Mouse (Mus musculus): ENCODE data around the gene Slc4a1.

DNA sequence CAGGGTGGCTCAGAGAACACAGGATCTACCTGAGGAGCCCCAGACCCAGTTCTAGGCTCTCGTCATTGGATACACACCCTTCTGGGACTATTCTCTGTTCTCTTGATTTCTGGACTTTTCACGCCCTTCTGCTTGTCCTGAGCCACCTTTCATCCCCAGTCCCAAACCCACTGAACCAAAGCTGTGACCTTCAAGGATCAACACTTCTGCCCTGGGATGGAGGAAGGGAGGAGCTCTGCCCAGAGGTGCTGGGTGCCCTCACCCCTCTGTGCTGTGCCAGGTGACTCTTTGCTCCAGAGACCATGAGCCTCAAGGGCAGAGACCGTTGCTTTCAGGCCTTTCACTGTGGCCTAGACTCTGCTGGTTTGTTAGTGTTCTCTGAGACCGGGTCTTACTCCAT is 3.3 kb upstream of the Slc4a1 start:
- TF ChIP-seq CTCF (IDR thresholded peaks at IDR 0.05; ENCODE audit: low read depth, low read length) (no peak), EP300 (IDR thresholded peaks at IDR 0.05; ENCODE audit: insufficient read depth, low read depth, low read length) (no peak), POLR2A (IDR thresholded peaks at IDR 0.05; ENCODE audit: insufficient read depth, low read length) (no peak)

Data from ES-Bruce4 (cell line).